13 mouse cellular contexts compared by ENCODE assay signal in the genomic region with DNA sequence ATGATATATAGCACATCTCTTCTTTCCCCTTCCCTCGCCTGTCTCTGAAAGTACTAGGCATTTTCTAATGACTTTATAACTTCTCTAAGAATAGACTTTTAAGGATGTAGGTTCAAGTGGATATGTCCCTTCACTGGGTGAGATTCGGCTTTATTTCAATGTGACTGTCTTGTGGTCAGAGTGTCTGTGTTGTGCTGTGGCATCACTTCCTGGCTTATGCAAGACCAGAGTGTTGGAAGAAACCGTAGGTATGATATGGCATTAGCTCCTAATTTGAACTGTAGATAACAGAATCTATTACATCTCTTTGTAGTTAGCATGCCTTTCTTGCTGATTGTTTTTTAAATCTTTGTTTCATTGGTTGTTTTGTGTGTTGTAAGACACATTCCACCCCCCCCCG.
"Had no signal": no experiment of that assay in that cellular context is flagged by ENCODE, and none has a peak within 500 bp of the region (broad histone marks: within the 10 kb centered on the region; RNA-seq: fewer than 3 reads in every experiment).

No protein-coding gene starts in this region.

- H3K4me3 ChIP-seq: limb, embryonic 10.5 days; liver, embryonic 12.5 days; lung, embryonic 15.5 days; neural tube, embryonic 13.5 days had no signal

- H3K4me2 ChIP-seq: liver, embryonic 12.5 days; lung, embryonic 15.5 days; neural tube, embryonic 13.5 days had no signal

- H3K36me3 ChIP-seq: limb, embryonic 10.5 days; liver, embryonic 12.5 days; lung, embryonic 15.5 days; neural tube, embryonic 13.5 days had no signal

- H3K27me3 ChIP-seq: liver, embryonic 12.5 days; lung, embryonic 15.5 days; neural tube, embryonic 13.5 days had no signal

- H3K9ac ChIP-seq: liver, embryonic 12.5 days; lung, embryonic 15.5 days; neural tube, embryonic 13.5 days had no signal

- H3K9me3 ChIP-seq: liver, embryonic 12.5 days; lung, embryonic 15.5 days had no signal

- H3K4me1 ChIP-seq: liver, embryonic 12.5 days had no signal

- DNase-seq: kidney, adult 11 months; kidney, adult 9 months; kidney, postnatal 36 days; lung, postnatal 4 days; midbrain, embryonic 14.5 days; right cerebral cortex, adult 18-20 months; right cerebral cortex, postnatal 25 days; thymus, postnatal 4 days had no signal

- H3K27ac ChIP-seq: kidney, postnatal 0 days; limb, embryonic 10.5 days; liver, embryonic 12.5 days; lung, embryonic 15.5 days; neural tube, embryonic 13.5 days had no signal

- ATAC-seq: liver, embryonic 12.5 days had no signal
